Mouse (Mus musculus) G1E (cell line): Measurements from ENCODE around the gene Olfr24.

Source experiments
- CTCF ChIP-seq: IDR thresholded peaks from 2 replicates; pipeline ENCODE4 v1.5.1; 2012; ENCODE audit warnings: low read depth, low read length, inconsistent platforms, mixed read lengths
- GATA1 ChIP-seq: IDR thresholded peaks from 2 replicates; pipeline ENCODE4 v1.6.1; 2012; ENCODE audit warnings: borderline replicate concordance, low read length, inconsistent platforms, mixed read lengths
- TAL1 ChIP-seq: conservative IDR thresholded peaks from 2 replicates; pipeline ENCODE4 v1.6.1; 2012; ENCODE audit warnings: low read depth, low read length, inconsistent platforms, mixed read lengths

- TF ChIP-seq CTCF (no peak), TAL1 (no peak), GATA1 (no peak)
Measured at GRCm38 (mm10) chr9:18763896-18764295, at the start of gene Olfr24.
